Mouse (Mus musculus): Measurements from ENCODE around the gene Tor2a. TPM values are rescaled to one million over a fixed set of nuclear protein-coding genes. Genes with fewer than 3 reads are reported as not detected.
A peak's percentile ranks its signal among the peaks of the same experiment; 100 is the strongest.

The Tor2a gene
- polyA plus RNA-seq (2015; fragmentation: Nextera tagmentation; extraction: Ambion mirVana): 74.9 and 79.4 TPM in 2 replicates

- WGBS: under 1% methylated on average over 65 of the region's 66 CpGs
- TF ChIP-seq CTCF (IDR thresholded peaks at IDR 0.05; ENCODE audit: low read depth): peak; percentile 98
- peak; percentile 93 for ATAC-seq (replicated peaks; ENCODE audit: low FRiP score, low read depth)
Measured at GRCm38 (mm10) chr2:32757056-32757845, at the start of gene Tor2a. Gene Tor2a, plus strand, starts transcription at chr2:32757234.

DNA sequence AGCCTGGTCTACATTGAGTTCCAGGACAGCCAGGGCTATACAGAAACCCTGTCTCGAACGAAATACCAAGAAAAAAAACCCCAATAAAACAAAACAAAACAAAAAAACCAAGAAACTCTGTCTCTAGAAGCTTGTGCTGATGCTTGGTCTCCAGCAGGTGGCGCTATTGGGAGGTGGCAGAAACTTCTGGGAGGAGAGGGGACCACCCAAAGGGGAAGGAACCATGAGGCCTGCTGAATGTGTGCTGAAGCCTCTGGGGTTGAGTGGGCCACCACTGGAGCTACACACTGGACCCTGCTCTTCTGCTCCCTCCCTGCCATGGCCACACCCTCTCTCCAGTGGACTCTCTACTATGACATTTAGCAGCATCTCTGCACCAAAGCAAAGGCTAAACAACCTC is 48.4 kb upstream of the Tor2a start:
- WGBS: 25% methylated on average over 3 of the region's 3 CpGs
- Histone ChIP-seq H3K27me3 (ENCODE audit: insufficient read depth, low read length) (no peaks in the 10 kb centered on the region), H3K9ac (ENCODE audit: low read depth, low read length) (no peak overlapping the region), H3K36me3 (ENCODE audit: insufficient read depth, low read length) (peaks cover 53% of the 10 kb centered on the region), H3K4me2 (ENCODE audit: low read length) (no peak overlapping the region), H3K4me3 (replicated peaks; ENCODE audit: low read depth, low read length) (no peak overlapping the region), H3K27ac (no peak overlapping the region), H3K4me1 (replicated peaks; ENCODE audit: insufficient read depth, low read length) (peaks cover 4% of the 10 kb centered on the region), H3K9me3 (replicated peaks; ENCODE audit: low read length) (no peaks in the 10 kb centered on the region)
- peak; percentile 93 for TF ChIP-seq CTCF (IDR thresholded peaks at IDR 0.05; ENCODE audit: low read depth)
- ATAC-seq (replicated peaks; ENCODE audit: low FRiP score, low read depth) (no peak), DNase-seq (ENCODE audit: low spot score) (peak; percentile 85)

More at GRCm38 (mm10) chr2:32757056-32757845, at the start of gene Tor2a:
- Histone ChIP-seq H3K4me2 (ENCODE audit: low read length) (peak within 1 kb of the TSS; percentile 75), H3K4me3 (replicated peaks; ENCODE audit: low read depth, low read length) (peak within 1 kb of the TSS; percentile 73), H3K9me3 (replicated peaks; ENCODE audit: low read length) (no peaks in the 10 kb centered on the region), H3K9ac (ENCODE audit: low read depth, low read length) (peak within 1 kb of the TSS; percentile 91), H3K27me3 (ENCODE audit: insufficient read depth, low read length) (no peaks in the 10 kb centered on the region), H3K27ac (peak within 1 kb of the TSS; percentile 92), H3K36me3 (ENCODE audit: insufficient read depth, low read length) (peaks cover 40% of the 10 kb centered on the region; the same call in 1 of the 2 replicates), H3K4me1 (replicated peaks; ENCODE audit: insufficient read depth, low read length) (no peaks in the 10 kb centered on the region)
- DNase-seq (ENCODE audit: low spot score): peak; percentile 99

GRCm38 (mm10) chr2:32709521-32710137 is 47.4 kb upstream of the Tor2a start:
- Histone ChIP-seq H3K4me1 (replicated peaks; ENCODE audit: insufficient read depth, low read length) (peaks cover 4% of the 10 kb centered on the region), H3K9ac (ENCODE audit: low read depth, low read length) (no peak overlapping the region), H3K27me3 (ENCODE audit: insufficient read depth, low read length) (no peaks in the 10 kb centered on the region), H3K9me3 (replicated peaks; ENCODE audit: low read length) (no peaks in the 10 kb centered on the region), H3K4me3 (replicated peaks; ENCODE audit: low read depth, low read length) (no peak overlapping the region), H3K36me3 (ENCODE audit: insufficient read depth, low read length) (peaks cover 48% of the 10 kb centered on the region), H3K27ac (no peak overlapping the region), H3K4me2 (ENCODE audit: low read length) (no peak overlapping the region)
- DNase-seq (ENCODE audit: low spot score) (no peak), ATAC-seq (replicated peaks; ENCODE audit: low FRiP score, low read depth) (no peak)
- WGBS: 90% methylated on average over 20 of the region's 20 CpGs
- no peak for TF ChIP-seq CTCF (IDR thresholded peaks at IDR 0.05; ENCODE audit: low read depth)

GRCm38 (mm10) chr2:32710425-32710824 is 46.6 kb upstream of the Tor2a start:
- no peaks in the 10 kb centered on the region for H3K9me3 ChIP-seq (replicated peaks; ENCODE audit: low read length)
- no peak overlapping the region for H3K9ac ChIP-seq (ENCODE audit: low read depth, low read length)
- DNase-seq (ENCODE audit: low spot score): no peak
- peaks cover 43% of the 10 kb centered on the region for H3K36me3 ChIP-seq (ENCODE audit: insufficient read depth, low read length)
- TF ChIP-seq CTCF (IDR thresholded peaks at IDR 0.05; ENCODE audit: low read depth): no peak
- no peak overlapping the region for H3K27ac ChIP-seq
- H3K4me1 ChIP-seq (replicated peaks; ENCODE audit: insufficient read depth, low read length): peaks cover 4% of the 10 kb centered on the region
- H3K4me2 ChIP-seq (ENCODE audit: low read length): no peak overlapping the region
- ATAC-seq (replicated peaks; ENCODE audit: low FRiP score, low read depth): no peak
- no peak overlapping the region for H3K4me3 ChIP-seq (replicated peaks; ENCODE audit: low read depth, low read length)
- 82% methylated on average over 5 of the region's 5 CpGs for WGBS
- H3K27me3 ChIP-seq (ENCODE audit: insufficient read depth, low read length): no peaks in the 10 kb centered on the region

DNA sequence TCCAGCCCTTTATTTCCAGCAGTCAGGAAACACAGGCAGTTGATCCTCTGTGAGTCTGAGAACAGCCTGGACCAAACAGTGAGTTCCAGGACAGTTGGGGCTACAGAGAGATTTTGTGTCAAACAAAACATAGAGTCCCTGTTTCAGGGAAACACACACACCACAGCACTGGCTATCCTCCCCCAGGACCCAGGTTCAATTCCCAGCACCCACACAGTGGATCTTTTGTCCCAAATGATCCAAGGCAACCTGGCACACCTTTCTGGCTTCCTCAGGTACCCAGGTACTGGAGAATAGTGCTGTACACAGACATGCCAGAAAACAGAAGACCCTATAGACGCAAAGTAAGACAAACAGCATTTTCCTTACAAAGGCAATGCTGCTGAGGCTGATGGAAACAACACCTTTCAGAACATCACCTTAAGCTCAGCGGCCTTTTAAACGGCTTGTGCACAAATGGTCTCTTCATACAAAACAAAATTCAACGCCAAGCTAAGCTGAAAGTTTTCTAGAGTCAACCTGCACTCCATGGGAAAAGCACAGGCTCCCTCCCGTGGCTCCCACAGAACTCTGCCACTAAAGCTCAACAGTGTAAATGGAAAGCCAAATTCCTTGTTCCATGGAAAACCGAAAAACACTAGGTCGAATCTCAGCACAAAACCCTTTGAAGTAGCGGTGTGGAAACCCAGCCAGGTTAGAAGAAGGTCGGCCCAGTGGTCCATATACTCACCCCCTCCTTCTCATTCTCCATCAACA is 45.6 kb upstream of the Tor2a start:
- H3K27me3 ChIP-seq (ENCODE audit: insufficient read depth, low read length): no peaks in the 10 kb centered on the region
- no peaks in the 10 kb centered on the region for H3K9me3 ChIP-seq (replicated peaks; ENCODE audit: low read length)
- peak overlapping the region; percentile 65 for H3K4me2 ChIP-seq (ENCODE audit: low read length)
- DNase-seq (ENCODE audit: low spot score) (no peak), ATAC-seq (replicated peaks; ENCODE audit: low FRiP score, low read depth) (no peak)
- peaks cover 32% of the 10 kb centered on the region for H3K36me3 ChIP-seq (ENCODE audit: insufficient read depth, low read length)
- H3K9ac ChIP-seq (ENCODE audit: low read depth, low read length): peak overlapping the region; percentile 91
- peak; percentile 37 for TF ChIP-seq CTCF (IDR thresholded peaks at IDR 0.05; ENCODE audit: low read depth)
- H3K4me3 ChIP-seq (replicated peaks; ENCODE audit: low read depth, low read length): peak overlapping the region; percentile 87
- peak overlapping the region; percentile 98 for H3K27ac ChIP-seq
- H3K4me1 ChIP-seq (replicated peaks; ENCODE audit: insufficient read depth, low read length): peaks cover 4% of the 10 kb centered on the region
- 22% methylated on average over 9 of the region's 9 CpGs for WGBS

DNA sequence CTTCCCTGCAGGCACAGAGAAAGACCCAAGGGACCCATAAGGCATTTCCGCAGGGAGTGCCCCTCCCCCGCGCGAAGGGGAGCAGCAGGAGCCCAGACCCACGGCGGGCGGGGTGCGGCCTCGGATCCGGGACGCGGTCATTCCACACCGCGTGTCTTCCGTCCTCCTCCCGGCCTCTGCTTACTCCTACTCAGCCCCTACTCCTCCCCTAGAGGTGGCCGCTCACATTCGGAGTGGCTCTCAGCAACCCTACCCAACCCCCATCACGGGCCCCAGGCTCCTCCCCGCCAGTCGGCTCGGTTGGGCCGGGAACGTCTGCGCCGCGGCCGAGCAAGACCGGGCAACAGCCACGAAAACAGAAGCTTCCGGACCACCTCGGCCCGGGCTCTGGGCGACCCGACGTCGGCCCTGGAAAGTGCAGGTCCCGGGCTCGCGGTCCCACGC is 44.9 kb upstream of the Tor2a start:
- H3K27me3 ChIP-seq (ENCODE audit: insufficient read depth, low read length): no peaks in the 10 kb centered on the region
- DNase-seq (ENCODE audit: low spot score) (peak; percentile 80), ATAC-seq (replicated peaks; ENCODE audit: low FRiP score, low read depth) (peak; percentile 52)
- H3K9ac ChIP-seq (ENCODE audit: low read depth, low read length): peak overlapping the region; percentile 91
- peak overlapping the region; percentile 65 for H3K4me2 ChIP-seq (ENCODE audit: low read length)
- peak; percentile 15; the same call in 1 of the 2 replicates for TF ChIP-seq CTCF (IDR thresholded peaks at IDR 0.05; ENCODE audit: low read depth)
- peak overlapping the region; percentile 98 for H3K27ac ChIP-seq
- peaks cover 4% of the 10 kb centered on the region for H3K4me1 ChIP-seq (replicated peaks; ENCODE audit: insufficient read depth, low read length)
- under 1% methylated on average over 41 of the region's 41 CpGs for WGBS
- no peaks in the 10 kb centered on the region for H3K9me3 ChIP-seq (replicated peaks; ENCODE audit: low read length)
- H3K4me3 ChIP-seq (replicated peaks; ENCODE audit: low read depth, low read length): peak overlapping the region; percentile 87
- peaks cover 26% of the 10 kb centered on the region for H3K36me3 ChIP-seq (ENCODE audit: insufficient read depth, low read length)

Data from kidney, postnatal 0 days (tissue).